Mouse (Mus musculus): Measurements from ENCODE around the gene Recql5.

Gene Recql5

DNA sequence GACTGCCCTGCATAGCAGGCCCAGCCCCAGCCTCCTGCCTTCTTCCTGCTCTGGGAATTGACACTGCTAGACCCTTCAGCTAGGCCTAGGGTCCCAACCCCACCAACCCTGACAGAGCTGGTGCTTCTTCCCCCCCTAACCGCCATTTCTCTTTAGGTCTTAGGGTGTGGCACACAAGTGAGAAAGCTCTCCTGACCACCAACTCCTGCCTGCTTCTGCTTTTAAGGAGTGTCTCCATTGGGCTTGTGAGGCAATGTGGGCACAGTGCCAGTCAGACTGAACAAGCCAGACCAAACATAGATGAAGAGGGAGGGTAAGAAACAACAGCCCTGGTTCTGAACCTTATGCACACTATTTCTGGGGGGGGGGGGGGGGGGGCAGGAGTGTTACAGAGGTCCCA is 30.4 kb downstream of the Recql5 start:
- in situ Hi-C loops (cut with MboI; ENCODE audit: unreplicated experiment in 2 of 2) = no loop called here

GRCm38 (mm10) chr11:115902177-115902576 is 31.1 kb downstream of the Recql5 start:
- in situ Hi-C loops (cut with MboI; ENCODE audit: unreplicated experiment in 2 of 2) = no loop called here

DNA sequence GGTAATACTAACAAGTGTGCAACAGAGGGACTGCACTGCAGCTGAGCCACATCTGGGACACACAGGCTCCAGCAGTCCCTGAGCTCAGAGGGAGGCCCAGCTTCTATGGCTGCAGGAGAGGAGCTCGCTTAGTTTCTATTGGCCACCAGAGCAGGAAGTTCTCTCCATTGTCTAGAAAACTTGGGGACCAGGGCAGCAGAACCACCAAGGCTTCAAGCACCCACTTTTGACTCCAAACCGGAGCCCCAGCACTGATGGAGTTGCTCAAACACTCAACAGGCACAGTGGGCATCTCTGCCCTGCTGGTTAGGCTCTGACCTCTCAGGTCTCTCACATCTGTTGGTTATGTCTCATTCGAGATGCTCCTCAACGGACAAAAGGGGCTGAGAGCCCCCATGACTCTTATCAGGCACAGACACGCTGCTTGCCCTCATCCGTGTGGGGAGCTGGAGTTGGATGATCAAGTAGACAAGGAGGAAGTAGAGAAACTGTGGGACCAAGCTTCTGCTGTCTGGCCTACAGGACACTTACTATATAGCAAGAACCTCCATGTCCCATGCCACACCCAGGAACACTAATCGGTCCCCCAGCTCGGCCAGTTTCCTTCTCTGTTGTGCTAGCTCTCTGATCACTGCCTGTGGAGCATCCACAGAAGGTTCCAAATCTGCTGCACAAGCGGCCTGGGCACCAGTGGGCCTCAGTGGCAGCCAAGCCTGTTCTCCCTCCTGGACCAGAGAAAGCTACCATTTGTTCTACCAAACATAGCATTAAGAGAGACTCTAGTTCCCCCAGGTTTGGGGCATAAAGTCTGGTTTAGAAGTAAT is 31.7 kb downstream of the Recql5 start:
- in situ Hi-C loops (cut with MboI; ENCODE audit: unreplicated experiment in 2 of 2) = no loop called here

- in situ Hi-C loops (cut with MboI; ENCODE audit: unreplicated experiment in 2 of 2) = no loop called here
These were observed 32.5 kb downstream of the Recql5 start for GRCm38 (mm10) chr11:115900561-115901337.

DNA sequence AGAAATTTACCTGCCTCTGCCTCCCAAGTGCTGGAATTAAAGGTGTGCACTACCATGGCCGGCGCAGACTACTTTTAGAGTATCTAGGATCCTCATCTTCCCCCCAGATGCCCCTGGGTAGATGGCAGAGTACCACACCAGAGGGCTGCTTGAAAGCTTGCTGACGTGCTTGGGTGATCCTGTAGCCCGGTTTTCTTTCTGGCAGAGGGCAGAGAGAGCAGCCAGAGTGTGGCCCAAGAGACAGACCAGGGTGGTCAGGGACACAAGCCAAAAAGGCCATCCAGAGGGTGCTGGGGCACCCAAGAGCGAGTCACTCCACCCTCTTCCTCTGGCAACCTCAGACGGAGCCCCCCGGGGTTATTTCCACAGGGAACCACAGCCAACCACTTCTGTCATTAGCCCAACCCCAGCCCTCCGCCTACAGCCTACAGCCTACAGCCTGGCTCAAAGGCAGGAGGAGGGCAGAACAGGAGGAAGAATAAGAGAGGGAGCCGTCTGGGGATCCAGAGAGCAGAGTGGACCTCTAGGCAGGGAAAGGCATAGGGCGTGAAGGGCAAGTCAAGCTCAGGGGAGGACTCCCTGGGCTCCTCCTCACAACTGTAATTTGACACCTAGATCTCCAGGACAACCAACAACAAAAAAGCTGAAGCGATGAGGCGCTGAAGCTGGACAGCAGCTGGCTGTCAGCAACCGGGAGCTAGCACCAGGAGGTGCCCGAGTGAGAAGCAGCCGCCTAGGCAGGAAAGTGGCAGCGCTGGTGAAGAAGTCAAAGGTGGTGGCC is 33.6 kb downstream of the Recql5 start, which contains the start of gene Smim5:
Gene Smim5, plus strand, starts transcription at position 481 of the 781 bp plus-strand sequence.
- in situ Hi-C loops (cut with MboI; ENCODE audit: unreplicated experiment in 2 of 2) = loop anchor here in 1 of 2 experiments (25.0 kb wide), 1 partner anchor 913 kb away; no protein-coding TSS in a partner anchor

DNA sequence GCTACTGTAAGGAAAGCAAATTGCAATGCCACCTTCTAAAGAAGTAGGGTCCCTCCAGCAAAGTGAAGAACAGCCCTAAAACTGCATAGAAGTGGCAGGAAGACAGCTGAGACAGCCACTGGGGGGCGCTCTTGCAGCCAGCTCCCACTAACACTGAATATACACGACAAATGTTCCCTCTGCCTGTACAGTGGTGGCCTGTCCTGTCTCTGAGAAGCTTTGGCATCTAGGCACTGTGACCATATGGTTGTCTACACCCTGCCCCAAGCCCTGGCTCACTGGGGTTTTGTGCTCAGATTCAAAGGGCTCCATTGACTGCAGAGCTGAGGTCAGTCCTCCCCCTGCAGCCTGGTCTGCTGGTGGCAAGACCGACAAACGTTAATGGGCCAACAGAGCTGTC is 34.4 kb downstream of the Recql5 start:
- in situ Hi-C loops (cut with MboI; ENCODE audit: unreplicated experiment in 2 of 2) = loop anchor here in 1 of 2 experiments (25.0 kb wide), 1 partner anchor 913 kb away; no protein-coding TSS in a partner anchor

- in situ Hi-C loops (cut with MboI; ENCODE audit: unreplicated experiment in 2 of 2) = loop anchor here in 1 of 2 experiments (25.0 kb wide), 1 partner anchor 914 kb away; no protein-coding TSS in a partner anchor
These were observed 34.8 kb downstream of the Recql5 start for GRCm38 (mm10) chr11:115898446-115898845.

GRCm38 (mm10) chr11:115894755-115895520 is 38.3 kb downstream of the Recql5 start:
- in situ Hi-C loops (cut with MboI; ENCODE audit: unreplicated experiment in 2 of 2) = loop anchor here in 1 of 2 experiments (25.0 kb wide), 1 partner anchor 917 kb away; no protein-coding TSS in a partner anchor

DNA sequence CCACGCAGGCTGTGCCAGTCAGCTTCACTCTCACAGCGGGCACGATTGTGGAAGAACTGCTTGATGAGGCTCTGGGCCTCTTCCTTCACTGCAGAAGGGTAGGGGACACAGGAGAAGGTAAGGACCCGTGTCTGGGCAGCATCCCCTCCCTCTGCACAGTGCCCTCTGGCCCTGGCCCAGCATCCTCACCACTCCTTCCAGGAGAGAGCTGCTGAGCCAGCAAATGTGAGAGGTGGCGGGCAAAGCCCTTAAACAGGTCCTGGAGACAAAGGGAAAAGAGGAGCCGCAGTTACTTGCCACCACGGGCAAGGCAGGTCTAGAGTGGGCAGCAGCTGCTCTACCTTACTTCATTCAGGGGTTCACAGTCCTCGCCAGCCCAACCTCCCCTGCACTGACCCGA is 40.2 kb downstream of the Recql5 start:
- in situ Hi-C loops (cut with MboI; ENCODE audit: unreplicated experiment in 2 of 2) = loop anchor here in 1 of 2 experiments (25.0 kb wide), 1 partner anchor 919 kb away; no protein-coding TSS in a partner anchor

DNA sequence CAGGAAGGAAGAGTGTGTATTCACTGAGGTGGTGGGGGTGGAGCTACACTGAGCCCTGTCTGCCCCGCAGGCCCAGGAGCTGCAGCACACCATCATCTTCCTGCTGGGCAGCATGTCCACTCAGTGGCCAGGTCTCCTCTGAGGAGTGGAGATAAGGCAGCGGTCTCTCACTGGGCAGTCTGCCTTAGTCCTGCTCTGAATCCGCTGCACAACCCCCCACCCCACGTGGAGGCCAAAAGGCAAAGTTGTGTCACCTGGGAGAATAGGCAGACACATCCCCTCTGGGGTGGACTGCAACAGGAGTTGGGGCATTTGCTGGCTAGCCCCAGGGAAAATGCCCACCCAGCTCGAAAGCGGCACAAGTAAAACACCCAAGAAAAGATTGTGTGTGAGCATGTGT is 41.1 kb downstream of the Recql5 start:
- in situ Hi-C loops (cut with MboI; ENCODE audit: unreplicated experiment in 2 of 2) = loop anchor here in 1 of 2 experiments (25.0 kb wide), 1 partner anchor 920 kb away; no protein-coding TSS in a partner anchor

- in situ Hi-C loops (cut with MboI; ENCODE audit: unreplicated experiment in 2 of 2) = loop anchor here in 1 of 2 experiments (25.0 kb wide), 1 partner anchor 923 kb away; no protein-coding TSS in a partner anchor
These were observed 44.1 kb downstream of the Recql5 start for GRCm38 (mm10) chr11:115889159-115889558.

DNA sequence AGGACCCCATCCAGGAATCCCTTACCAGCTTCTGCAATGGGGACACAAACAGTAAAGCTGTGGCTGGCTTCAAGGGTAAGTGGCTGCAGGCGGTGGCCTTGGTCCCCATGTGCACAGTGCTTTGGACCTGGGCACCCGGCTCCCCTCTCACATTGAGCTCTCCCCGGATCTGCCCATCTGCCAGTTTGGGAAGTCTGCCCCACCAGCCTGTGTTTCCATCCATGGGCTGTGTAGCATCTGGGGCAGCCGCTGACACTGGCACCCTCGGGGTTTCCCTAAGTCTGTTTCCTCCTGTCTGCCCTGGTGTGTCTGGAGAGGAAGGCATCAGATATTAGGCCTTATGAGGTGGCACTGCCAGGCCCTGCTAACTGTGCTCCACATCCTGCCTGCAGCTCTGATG is 45.3 kb downstream of the Recql5 start:
- in situ Hi-C loops (cut with MboI; ENCODE audit: unreplicated experiment in 2 of 2) = loop anchor here in 1 of 2 experiments (25.0 kb wide), 1 partner anchor 924 kb away; no protein-coding TSS in a partner anchor

DNA sequence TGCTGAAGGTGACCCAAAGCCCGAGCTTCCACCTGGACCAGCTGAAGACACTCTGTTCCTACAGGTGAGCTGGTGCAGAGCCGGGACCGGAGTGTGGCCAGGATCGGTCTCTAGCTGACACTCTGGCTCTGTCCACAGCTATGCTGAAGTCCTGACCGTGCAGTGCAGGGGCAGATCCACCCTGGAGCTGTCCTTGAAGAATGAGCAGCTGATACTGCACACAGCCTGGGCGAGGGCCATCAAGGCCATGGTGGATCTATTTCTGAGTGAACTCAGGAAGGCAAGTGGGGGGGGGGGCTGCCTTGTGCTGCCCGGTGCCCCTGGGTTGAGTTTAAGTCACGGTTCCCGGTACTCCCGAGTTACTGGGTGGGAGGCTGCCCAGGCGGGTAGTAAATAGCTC is 46.8 kb downstream of the Recql5 start:
- in situ Hi-C loops (cut with MboI; ENCODE audit: unreplicated experiment in 2 of 2) = loop anchor here in 1 of 2 experiments (25.0 kb wide), 1 partner anchor 926 kb away; no protein-coding TSS in a partner anchor

DNA sequence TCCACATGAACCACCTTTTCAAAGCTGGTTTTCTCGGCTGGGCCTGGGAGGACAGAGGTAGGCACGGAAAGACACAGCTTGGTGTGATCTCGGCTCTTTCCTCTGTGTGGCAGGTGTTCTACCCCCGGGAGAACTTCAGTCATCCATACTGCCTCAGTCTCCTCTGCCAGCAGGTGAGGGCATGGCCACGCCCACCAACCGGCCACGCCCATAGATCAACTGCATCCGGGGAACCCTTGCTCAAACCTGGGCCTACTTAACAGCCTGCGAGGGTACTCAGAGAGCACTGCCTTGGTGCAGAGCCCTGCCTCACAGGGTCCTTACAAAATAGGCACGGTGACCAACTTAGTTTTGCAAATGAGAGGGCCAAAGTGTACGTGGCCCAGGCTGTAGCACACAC is 48.0 kb downstream of the Recql5 start:
- in situ Hi-C loops (cut with MboI; ENCODE audit: unreplicated experiment in 2 of 2) = loop anchor here in 1 of 2 experiments (25.0 kb wide), 1 partner anchor 927 kb away; no protein-coding TSS in a partner anchor

DNA sequence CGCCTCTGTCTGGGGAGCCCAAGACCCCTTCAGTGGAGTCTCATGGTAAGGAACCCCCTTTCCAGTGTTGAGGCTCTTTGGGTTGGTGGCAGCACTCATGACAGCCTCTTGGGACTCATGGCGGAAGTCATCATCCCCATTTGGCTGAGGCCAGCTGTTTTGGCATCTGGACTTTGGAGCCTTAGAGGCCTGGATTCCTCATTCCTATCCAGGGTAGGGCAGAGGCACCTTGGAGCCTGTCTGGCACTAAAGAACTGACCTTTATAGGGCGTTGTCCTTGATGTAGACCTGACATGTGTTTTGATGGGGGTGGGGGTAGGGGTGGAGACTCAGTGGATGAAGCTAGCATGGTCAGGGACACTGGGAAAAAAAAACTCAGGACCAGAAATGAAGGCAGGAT is 48.9 kb downstream of the Recql5 start:
- in situ Hi-C loops (cut with MboI; ENCODE audit: unreplicated experiment in 2 of 2) = loop anchor here in 1 of 2 experiments (25.0 kb wide), 1 partner anchor 928 kb away; no protein-coding TSS in a partner anchor

DNA sequence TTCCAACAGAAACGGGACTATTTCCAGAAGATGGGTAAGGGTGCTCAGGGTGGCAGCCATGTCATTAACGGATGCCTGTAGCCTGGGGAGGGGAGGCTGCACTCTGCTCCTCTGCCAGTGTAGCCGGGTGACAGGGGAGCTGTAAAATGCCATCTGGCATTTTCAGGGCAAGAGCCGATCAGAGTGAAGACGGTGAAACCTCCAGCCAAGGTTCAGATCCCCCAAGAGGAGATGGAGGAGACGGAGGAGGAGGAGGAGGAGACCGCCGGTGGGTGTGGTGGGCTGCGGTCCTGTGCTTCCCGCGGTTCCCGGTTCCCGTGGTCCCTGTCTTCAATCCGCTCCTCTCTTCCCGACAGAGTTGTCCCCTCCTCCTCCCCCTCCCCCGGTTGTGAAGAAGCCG is 50.0 kb downstream of the Recql5 start:
- in situ Hi-C loops (cut with MboI; ENCODE audit: unreplicated experiment in 2 of 2) = loop anchor here in 1 of 2 experiments (25.0 kb wide), 1 partner anchor 929 kb away; no protein-coding TSS in a partner anchor

- in situ Hi-C loops (cut with MboI; ENCODE audit: unreplicated experiment in 2 of 2) = loop anchor here in 1 of 2 experiments (25.0 kb wide), 1 partner anchor 931 kb away; no protein-coding TSS in a partner anchor
These were observed 52.3 kb downstream of the Recql5 start for GRCm38 (mm10) chr11:115881002-115881401.

DNA sequence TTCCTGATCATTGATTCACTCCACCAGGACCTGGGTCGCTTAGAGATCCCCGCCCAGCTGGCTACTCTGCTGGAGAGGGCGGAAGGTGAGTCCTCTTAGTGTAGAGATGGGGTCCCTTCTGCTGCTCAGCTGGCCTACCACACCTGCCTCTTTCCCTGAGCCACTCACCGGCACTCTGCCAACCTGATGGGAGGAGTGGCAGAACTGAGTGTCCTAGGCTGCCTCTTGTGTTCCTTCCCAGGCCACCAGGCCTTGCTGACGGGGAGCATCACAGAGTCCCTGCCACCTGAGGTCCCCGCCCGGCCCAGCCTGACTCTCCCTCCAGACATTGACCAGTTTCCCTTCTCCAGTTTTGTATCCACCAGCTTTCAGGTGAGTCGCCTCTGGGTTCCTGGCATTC is 55.2 kb downstream of the Recql5 start:
- in situ Hi-C loops (cut with MboI; ENCODE audit: unreplicated experiment in 2 of 2) = loop anchor here (5.0 to 25.0 kb wide), 2 partner anchors 156 to 934 kb away; no protein-coding TSS in a partner anchor
